Mouse (Mus musculus): ENCODE data around the gene Cyb5d2.
"Not testable (repeated sequence)": the region's sequence is repeated elsewhere in the genome, so short reads cannot be mapped to it uniquely, and the experiment has no call there.

Cyb5d2 gene

DNA sequence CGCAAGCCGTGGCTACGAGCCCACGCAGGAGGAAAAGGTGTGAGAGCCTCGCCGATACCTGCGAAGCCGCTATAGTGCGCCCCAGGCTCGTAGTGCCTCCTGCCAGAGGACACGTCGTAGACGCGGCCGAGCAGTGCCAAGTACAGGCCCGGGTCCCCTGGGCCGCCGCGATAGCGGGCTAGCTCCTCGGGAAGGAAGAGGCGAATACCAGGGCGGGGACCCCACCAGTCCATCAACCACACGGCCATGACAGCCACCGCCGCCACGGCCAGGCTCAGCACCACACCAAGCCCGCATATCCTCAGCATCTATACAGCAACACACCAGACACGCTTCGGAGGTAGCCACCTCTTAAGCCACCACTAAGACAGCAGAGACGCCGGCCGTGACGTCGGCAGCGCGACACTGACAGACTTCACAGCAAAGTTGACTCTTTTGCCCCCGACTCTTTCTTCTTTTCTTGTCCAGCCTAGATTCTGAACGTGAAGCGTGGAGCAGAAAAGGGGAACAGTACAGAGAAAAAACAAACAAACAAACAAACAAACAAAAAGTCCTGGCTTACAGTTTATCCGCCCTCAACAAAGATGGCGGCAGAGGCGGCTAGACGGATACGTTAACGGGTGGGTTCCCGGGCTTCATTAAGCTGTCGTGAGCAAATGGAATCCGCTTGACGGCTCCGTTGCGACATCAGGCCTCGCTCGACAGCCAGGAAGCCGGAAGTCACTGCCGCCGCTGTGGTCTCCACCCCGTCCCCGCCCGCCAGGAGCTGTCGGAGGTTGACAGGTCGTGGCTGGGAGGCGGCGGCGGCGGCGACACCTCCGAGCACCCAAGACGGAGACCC lies at the start of gene Cyb5d2, which contains the start of gene Zzef1:
Gene Cyb5d2, minus strand, starts transcription at position 688 of the 841 bp plus-strand sequence.
Gene Zzef1, plus strand, starts transcription at position 772 of the 841 bp plus-strand sequence.
- peak; percentile 93 to 97 for DNase-seq

GRCm38 (mm10) chr11:72845526-72845925 lies 49.6 kb upstream of the Cyb5d2 start:
- DNase-seq, result no peak

GRCm38 (mm10) chr11:72843576-72843975 lies 47.6 kb upstream of the Cyb5d2 start:
- DNase-seq, result no peak

DNA sequence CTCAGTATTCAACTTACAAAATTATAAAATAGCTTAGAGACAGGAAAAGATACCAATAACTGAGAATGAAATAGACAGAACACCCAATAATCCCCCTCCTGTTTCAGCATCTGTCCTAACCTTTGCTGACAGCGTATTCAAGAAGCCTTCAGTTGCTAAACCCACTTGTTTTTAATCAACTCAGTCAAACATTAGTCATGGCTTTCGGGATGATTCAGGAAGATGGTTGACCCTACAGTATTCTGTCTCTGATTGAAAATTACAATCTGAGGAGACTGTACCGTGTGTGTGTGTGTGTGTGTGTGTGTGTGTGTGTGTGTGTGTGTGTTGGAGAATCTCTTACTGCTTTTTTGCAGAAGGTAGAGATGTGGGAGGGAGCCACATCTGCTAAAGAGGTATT lies 46.8 kb upstream of the Cyb5d2 start:
- no peak for DNase-seq

DNA sequence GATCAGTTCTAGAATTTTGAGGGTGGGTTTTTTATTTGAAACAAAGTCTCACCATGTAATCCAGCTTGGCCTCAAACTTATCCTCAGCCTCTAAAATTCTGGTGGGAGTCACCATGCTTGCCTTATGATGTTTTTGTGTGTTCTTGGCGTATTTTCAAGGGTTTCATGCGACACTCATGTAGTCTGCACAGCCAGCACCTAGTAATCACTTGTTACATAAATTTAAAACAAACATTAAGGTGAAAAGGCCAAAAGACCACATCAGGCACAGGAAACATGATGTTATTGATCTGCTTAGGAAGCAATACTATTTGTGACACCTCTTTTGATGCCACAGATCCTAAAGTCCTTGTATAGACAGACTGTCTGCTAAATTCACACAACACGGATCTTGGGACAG lies 33.9 kb upstream of the Cyb5d2 start:
- DNase-seq, result no peak

- no peak for DNase-seq
These were observed 25.1 kb upstream of the Cyb5d2 start for GRCm38 (mm10) chr11:72821041-72821440.

DNA sequence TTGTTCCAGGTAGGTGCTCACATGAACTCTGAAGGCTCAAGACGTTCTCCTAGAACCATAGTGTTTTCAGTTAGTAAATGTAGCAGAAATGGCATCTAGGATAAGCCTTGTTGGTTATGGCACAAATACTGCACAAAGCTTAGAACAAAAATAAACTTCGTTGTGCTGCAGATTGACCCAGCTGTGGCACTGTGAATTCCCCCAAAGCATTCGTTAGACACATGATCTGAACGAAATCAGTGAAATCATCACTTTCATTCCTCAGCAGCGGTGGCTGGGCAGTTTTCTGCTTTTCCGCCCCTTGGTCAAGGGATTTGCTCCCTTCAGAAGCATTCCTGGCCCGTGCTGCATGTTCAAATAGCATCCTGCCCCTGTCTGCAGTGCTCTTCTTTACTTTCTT lies 22.1 kb upstream of the Cyb5d2 start:
- DNase-seq, result no peak

- DNase-seq, result no peak
These were observed 20.9 kb upstream of the Cyb5d2 start for GRCm38 (mm10) chr11:72816859-72817258.

DNA sequence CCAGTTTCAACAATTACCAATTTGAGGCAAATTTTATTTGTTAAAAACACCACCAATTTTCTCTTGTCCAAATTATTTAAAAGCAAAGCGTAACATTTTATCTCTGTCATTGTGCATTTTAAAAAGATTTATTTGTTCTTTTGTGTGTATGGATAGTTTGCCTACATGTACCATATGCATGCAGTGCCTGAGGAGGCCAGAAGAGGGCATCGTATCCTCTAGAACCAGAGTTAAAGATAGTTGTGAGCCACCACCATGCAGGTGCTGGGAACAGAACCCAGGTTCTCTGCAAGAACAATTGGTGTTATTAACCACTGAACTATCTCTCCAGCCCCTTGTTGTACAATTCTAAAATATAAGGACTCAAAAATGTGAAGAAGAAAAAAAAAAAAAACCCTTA lies 18.2 kb upstream of the Cyb5d2 start:
- DNase-seq, result peak; percentile 11 to 16

GRCm38 (mm10) chr11:72813687-72814086 lies 17.7 kb upstream of the Cyb5d2 start:
- no peak for DNase-seq

GRCm38 (mm10) chr11:72807992-72808391 lies 12.1 kb upstream of the Cyb5d2 start:
- DNase-seq, result peak in 1 of 2 experiments; percentile 7

DNA sequence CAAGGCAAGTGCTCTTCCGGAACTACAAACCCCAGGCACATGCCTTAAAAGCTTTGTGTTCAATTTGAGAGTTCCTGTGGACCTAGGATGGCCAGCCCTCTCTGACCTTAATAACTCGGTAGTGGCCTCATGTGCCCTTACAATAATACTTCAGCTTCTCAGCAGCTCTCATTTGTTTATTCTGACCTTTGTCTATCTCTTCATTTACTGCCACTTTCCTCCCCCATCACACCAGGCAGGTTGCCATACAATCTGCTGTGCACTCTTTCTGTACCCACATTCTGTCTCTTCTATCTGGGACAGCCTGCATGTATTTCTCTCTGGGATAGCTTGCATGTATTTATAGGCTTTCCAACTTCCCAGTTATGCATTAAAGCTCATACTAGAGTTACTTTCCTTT lies 10.6 kb upstream of the Cyb5d2 start:
- no peak for DNase-seq

- no peak for DNase-seq
These were observed 9.3 kb upstream of the Cyb5d2 start for GRCm38 (mm10) chr11:72805232-72805631.

- no peak for DNase-seq
These were observed 8.6 kb upstream of the Cyb5d2 start for GRCm38 (mm10) chr11:72804586-72804985.

- no peak for DNase-seq
These were observed 7.1 kb upstream of the Cyb5d2 start for GRCm38 (mm10) chr11:72803038-72803437.

- DNase-seq, result no peak
These were observed 5.2 kb upstream of the Cyb5d2 start for GRCm38 (mm10) chr11:72801182-72801581.

DNA sequence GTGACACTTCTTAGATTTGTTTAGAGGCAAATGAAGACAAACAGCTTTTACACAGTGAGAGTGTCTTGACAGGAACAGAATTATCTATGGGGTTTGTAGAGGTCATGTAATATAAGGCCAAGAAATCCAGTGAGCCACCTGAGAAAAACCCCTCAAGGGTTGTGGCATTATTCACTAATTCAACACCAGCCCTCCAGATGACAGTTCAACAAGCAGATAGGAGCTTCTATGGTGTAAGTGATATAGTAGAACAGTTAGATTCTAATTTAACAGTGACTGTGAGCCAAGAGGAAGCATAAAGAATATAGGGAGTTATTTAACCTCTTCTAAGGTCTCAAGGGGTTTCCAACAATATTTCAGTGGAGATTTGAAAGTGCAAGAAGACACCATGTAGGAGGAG lies 2.2 kb upstream of the Cyb5d2 start:
- no peak for DNase-seq

GRCm38 (mm10) chr11:72796773-72797338 lies 914 bp upstream of the Cyb5d2 start:
- no peak for DNase-seq

- no peak for DNase-seq
These were observed 350 bp upstream of the Cyb5d2 start for GRCm38 (mm10) chr11:72796296-72796687.

DNA sequence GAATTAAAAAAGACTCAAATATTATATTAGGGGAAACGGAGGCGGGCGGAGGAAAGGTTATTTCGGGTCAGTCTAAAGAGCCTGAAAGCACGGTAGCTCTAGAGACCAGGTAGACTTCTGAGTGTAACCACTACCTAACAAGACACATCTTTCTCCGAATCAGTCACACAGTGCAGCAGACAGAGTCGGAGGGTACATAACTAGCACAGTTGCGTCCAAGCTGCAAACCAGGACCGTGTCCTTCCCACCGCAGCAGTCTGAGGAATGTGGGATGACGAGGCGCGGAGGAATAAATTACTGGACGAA lies 840 bp downstream of the Cyb5d2 start:
- no peak for DNase-seq

- no peak for DNase-seq
These were observed 3.9 kb downstream of the Cyb5d2 start for GRCm38 (mm10) chr11:72792033-72792432.

- DNase-seq, result no peak
These were observed 13.4 kb downstream of the Cyb5d2 start for GRCm38 (mm10) chr11:72782503-72782902.

- no peak for DNase-seq
These were observed 13.8 kb downstream of the Cyb5d2 start for GRCm38 (mm10) chr11:72782103-72782502.

DNA sequence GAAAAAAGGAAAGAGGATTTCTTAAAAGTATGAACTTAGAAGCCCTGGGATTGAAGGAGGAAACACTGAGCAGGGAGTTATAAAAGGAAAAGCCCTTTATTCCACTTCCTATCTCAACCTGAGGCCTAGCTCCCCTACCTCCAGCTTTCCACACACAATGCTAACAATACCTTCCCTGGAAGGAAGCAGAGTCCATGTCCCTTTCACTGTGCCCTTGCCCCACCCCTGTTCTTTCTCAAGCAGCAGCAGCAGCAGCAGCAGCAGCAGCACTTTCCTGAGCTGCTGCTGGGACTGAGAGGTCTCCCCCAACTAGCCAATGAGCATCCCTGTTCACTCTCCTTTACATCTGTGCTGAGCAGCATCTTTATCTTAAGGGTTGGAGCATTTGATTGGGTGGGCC lies 17.0 kb downstream of the Cyb5d2 start:
- no peak for DNase-seq

DNA sequence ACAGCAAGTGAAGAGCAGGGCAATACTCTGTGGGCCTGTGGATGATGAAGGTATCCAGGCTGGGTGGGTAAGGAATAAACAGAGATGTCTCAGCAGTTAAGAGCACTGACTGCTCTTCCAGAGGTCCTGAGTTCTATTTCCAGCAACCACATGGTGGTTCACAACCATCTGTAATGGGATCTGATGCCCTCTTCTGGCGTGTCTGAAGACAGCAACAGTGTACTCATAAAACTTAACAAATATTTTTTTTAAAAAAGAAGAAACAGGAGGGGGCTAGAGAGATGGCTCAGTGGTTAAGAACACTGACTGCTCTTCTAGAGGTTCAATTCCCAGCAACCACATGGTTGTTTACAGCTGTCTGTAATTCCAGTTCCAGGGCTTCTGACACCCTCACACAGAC lies 23.3 kb downstream of the Cyb5d2 start:
- not testable (repeated sequence) for DNase-seq
